Mouse (Mus musculus): ENCODE data around the gene Ctnna2. TPM values are rescaled to one million over a fixed set of nuclear protein-coding genes. Genes with fewer than 3 reads are reported as not detected.

The Ctnna2 gene
- polyA plus RNA-seq, 1 experiment, result not detected

DNA sequence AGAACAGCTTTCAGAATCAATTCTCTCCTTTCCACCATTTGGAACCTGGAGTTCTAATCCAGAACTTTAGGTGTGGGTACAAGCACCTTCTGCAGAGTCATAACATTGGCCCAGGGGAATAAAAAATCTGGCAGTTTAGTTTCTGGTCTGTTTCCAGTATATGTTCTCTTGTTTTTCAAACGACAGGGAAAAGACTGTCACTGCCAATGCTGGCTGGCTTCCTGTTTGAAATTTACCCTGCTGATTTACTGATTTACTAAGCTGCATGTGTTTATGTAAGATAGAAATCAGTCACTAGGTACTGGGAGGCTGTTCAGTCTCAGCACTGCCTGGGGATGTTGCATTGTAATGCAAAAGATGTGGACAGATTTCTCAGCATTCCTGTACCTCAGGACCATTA lies 375.6 kb downstream of the Ctnna2 start:
- Histone ChIP-seq H3K36me3 (ENCODE audit: control insufficient read depth, insufficient read depth) (no peaks in the 10 kb centered on the region), H3K4me2 (ENCODE audit: low read depth) (no peak overlapping the region), H3K4me3 (no peak overlapping the region), H3ac (ENCODE audit: control insufficient read depth, insufficient read length) (no peak overlapping the region), H3K27me3 (ENCODE audit: control insufficient read depth, insufficient read depth, insufficient read length) (no peaks in the 10 kb centered on the region), H3K79me2 (ENCODE audit: control insufficient read depth, insufficient read depth) (no peaks in the 10 kb centered on the region)
- TF ChIP-seq MYOD1 (IDR thresholded peaks at IDR 0.05; ENCODE audit: control insufficient read depth in 1 of 3, insufficient read length in 2 of 3, low read depth in 2 of 3) (no peak), CEBPB (IDR thresholded peaks at IDR 0.05; ENCODE audit: insufficient read depth, poor library complexity, severe bottlenecking) (no peak), USF1 (IDR thresholded peaks at IDR 0.05; ENCODE audit: low read depth) (no peak), MYOG (IDR thresholded peaks at IDR 0.05; ENCODE audit: control insufficient read depth in 1 of 3, insufficient read depth in 1 of 3, insufficient read length in 2 of 3, low read depth in 2 of 3) (no peak), TCF3 (IDR thresholded peaks at IDR 0.05; ENCODE audit: insufficient read length, low read depth) (no peak), SRF (IDR thresholded peaks at IDR 0.05; ENCODE audit: control insufficient read depth, insufficient read length, low read depth) (no peak), E2F4 (IDR thresholded peaks at IDR 0.05; ENCODE audit: insufficient read depth) (no peak), POLR2A (IDR thresholded peaks at IDR 0.05; ENCODE audit: insufficient read length, low read depth) (no peak), REST (IDR thresholded peaks at IDR 0.05; ENCODE audit: insufficient read depth, insufficient read length) (no peak), TCF12 (IDR thresholded peaks at IDR 0.05; ENCODE audit: insufficient read depth, poor library complexity, severe bottlenecking) (no peak), MAX (IDR thresholded peaks at IDR 0.05; ENCODE audit: low read depth) (no peak), POLR2AphosphoS2 (IDR thresholded peaks at IDR 0.05; ENCODE audit: insufficient read length, low read depth) (no peak)

DNA sequence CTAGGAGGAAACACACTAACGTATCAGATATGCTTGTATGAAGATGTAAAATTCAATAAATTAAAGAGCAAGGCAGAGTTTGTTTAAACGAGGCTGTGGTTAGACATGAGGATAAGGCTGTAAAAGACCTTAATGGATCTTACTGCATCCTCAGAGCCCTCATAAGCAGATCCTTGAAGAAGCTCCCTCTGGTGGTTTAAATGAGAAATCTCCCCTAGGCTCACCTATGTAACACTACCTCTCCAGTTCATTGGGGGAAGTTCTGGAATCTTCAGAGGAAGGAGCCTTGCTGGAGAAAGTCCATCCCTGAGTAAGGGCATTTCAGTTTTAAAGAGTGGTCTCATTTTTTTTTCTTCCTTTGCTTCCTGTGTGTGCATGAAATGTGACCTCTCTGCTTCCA lies 380.3 kb downstream of the Ctnna2 start:
- no peaks in the 10 kb centered on the region for H3K27me3 ChIP-seq (ENCODE audit: control insufficient read depth, insufficient read depth, insufficient read length)
- H3K4me2 ChIP-seq (ENCODE audit: low read depth), result no peak overlapping the region
- no peak overlapping the region for H3K4me3 ChIP-seq
- H3K79me2 ChIP-seq (ENCODE audit: control insufficient read depth, insufficient read depth), result no peaks in the 10 kb centered on the region
- H3ac ChIP-seq (ENCODE audit: control insufficient read depth, insufficient read length), result no peak overlapping the region
- no peaks in the 10 kb centered on the region for H3K36me3 ChIP-seq (ENCODE audit: control insufficient read depth, insufficient read depth)
- TF ChIP-seq MYOD1 (IDR thresholded peaks at IDR 0.05; ENCODE audit: control insufficient read depth in 1 of 3, insufficient read length in 2 of 3, low read depth in 2 of 3) (no peak), TCF12 (IDR thresholded peaks at IDR 0.05; ENCODE audit: insufficient read depth, poor library complexity, severe bottlenecking) (no peak), TCF3 (IDR thresholded peaks at IDR 0.05; ENCODE audit: insufficient read length, low read depth) (no peak), CEBPB (IDR thresholded peaks at IDR 0.05; ENCODE audit: insufficient read depth, poor library complexity, severe bottlenecking) (no peak), E2F4 (IDR thresholded peaks at IDR 0.05; ENCODE audit: insufficient read depth) (no peak), POLR2AphosphoS2 (IDR thresholded peaks at IDR 0.05; ENCODE audit: insufficient read length, low read depth) (no peak), REST (IDR thresholded peaks at IDR 0.05; ENCODE audit: insufficient read depth, insufficient read length) (no peak), USF1 (IDR thresholded peaks at IDR 0.05; ENCODE audit: low read depth) (no peak), MYOG (IDR thresholded peaks at IDR 0.05; ENCODE audit: control insufficient read depth in 1 of 3, insufficient read depth in 1 of 3, insufficient read length in 2 of 3, low read depth in 2 of 3) (no peak), POLR2A (IDR thresholded peaks at IDR 0.05; ENCODE audit: insufficient read length, low read depth) (no peak), MAX (IDR thresholded peaks at IDR 0.05; ENCODE audit: low read depth) (no peak), SRF (IDR thresholded peaks at IDR 0.05; ENCODE audit: control insufficient read depth, insufficient read length, low read depth) (no peak)

GRCm38 (mm10) chr6:77582568-77582967 lies 396.9 kb downstream of the Ctnna2 start:
- TF ChIP-seq CEBPB (IDR thresholded peaks at IDR 0.05; ENCODE audit: insufficient read depth, poor library complexity, severe bottlenecking) (no peak), E2F4 (IDR thresholded peaks at IDR 0.05; ENCODE audit: insufficient read depth) (no peak), TCF3 (IDR thresholded peaks at IDR 0.05; ENCODE audit: insufficient read length, low read depth) (no peak)
- no peaks in the 10 kb centered on the region for H3K79me2 ChIP-seq (ENCODE audit: control insufficient read depth, insufficient read depth)
- no peak overlapping the region for H3ac ChIP-seq (ENCODE audit: control insufficient read depth, insufficient read length)
- no peak overlapping the region for H3K4me3 ChIP-seq
- no peak overlapping the region for H3K4me2 ChIP-seq (ENCODE audit: low read depth)
- no peaks in the 10 kb centered on the region for H3K27me3 ChIP-seq (ENCODE audit: control insufficient read depth, insufficient read depth, insufficient read length)
- H3K36me3 ChIP-seq (ENCODE audit: control insufficient read depth, insufficient read depth), result no peaks in the 10 kb centered on the region

DNA sequence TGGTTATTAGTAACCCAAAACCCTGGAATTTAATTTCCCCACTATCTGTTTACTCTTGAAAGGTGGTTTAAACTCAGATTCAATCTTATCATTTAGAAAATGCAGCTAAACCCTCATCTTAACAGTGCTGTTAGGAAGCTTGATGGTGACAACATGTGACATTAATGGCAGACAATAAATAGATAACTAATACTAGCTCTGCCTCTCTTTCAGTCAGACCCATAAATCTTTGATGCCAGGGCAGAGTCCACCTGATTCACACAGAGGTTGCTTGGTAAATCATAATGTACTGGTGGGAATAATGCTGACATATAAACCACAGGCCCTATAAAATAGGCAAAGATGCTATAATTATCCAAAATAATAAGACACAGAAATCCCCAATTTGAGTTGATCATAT lies 398.6 kb downstream of the Ctnna2 start:
- no peaks in the 10 kb centered on the region for H3K27me3 ChIP-seq (ENCODE audit: control insufficient read depth, insufficient read depth, insufficient read length)
- H3K4me3 ChIP-seq, result no peak overlapping the region
- no peaks in the 10 kb centered on the region for H3K36me3 ChIP-seq (ENCODE audit: control insufficient read depth, insufficient read depth)
- TF ChIP-seq E2F4 (IDR thresholded peaks at IDR 0.05; ENCODE audit: insufficient read depth) (no peak), POLR2A (IDR thresholded peaks at IDR 0.05; ENCODE audit: insufficient read length, low read depth) (no peak), TCF12 (IDR thresholded peaks at IDR 0.05; ENCODE audit: insufficient read depth, poor library complexity, severe bottlenecking) (no peak), CEBPB (IDR thresholded peaks at IDR 0.05; ENCODE audit: insufficient read depth, poor library complexity, severe bottlenecking) (no peak), POLR2AphosphoS2 (IDR thresholded peaks at IDR 0.05; ENCODE audit: insufficient read length, low read depth) (no peak), TCF3 (IDR thresholded peaks at IDR 0.05; ENCODE audit: insufficient read length, low read depth) (no peak), MYOD1 (IDR thresholded peaks at IDR 0.05; ENCODE audit: control insufficient read depth in 1 of 3, insufficient read length in 2 of 3, low read depth in 2 of 3) (no peak), USF1 (IDR thresholded peaks at IDR 0.05; ENCODE audit: low read depth) (no peak), MAX (IDR thresholded peaks at IDR 0.05; ENCODE audit: low read depth) (no peak), SRF (IDR thresholded peaks at IDR 0.05; ENCODE audit: control insufficient read depth, insufficient read length, low read depth) (no peak), REST (IDR thresholded peaks at IDR 0.05; ENCODE audit: insufficient read depth, insufficient read length) (no peak), MYOG (IDR thresholded peaks at IDR 0.05; ENCODE audit: control insufficient read depth in 1 of 3, insufficient read depth in 1 of 3, insufficient read length in 2 of 3, low read depth in 2 of 3) (no peak)
- no peak overlapping the region for H3K4me2 ChIP-seq (ENCODE audit: low read depth)
- H3K79me2 ChIP-seq (ENCODE audit: control insufficient read depth, insufficient read depth), result no peaks in the 10 kb centered on the region
- H3ac ChIP-seq (ENCODE audit: control insufficient read depth, insufficient read length), result no peak overlapping the region

GRCm38 (mm10) chr6:77578612-77579011 lies 400.9 kb downstream of the Ctnna2 start:
- H3ac ChIP-seq (ENCODE audit: control insufficient read depth, insufficient read length), result no peak overlapping the region
- no peaks in the 10 kb centered on the region for H3K36me3 ChIP-seq (ENCODE audit: control insufficient read depth, insufficient read depth)
- H3K4me3 ChIP-seq, result no peak overlapping the region
- H3K79me2 ChIP-seq (ENCODE audit: control insufficient read depth, insufficient read depth), result no peaks in the 10 kb centered on the region
- H3K27me3 ChIP-seq (ENCODE audit: control insufficient read depth, insufficient read depth, insufficient read length), result no peaks in the 10 kb centered on the region
- TF ChIP-seq CEBPB (IDR thresholded peaks at IDR 0.05; ENCODE audit: insufficient read depth, poor library complexity, severe bottlenecking) (no peak), TCF12 (IDR thresholded peaks at IDR 0.05; ENCODE audit: insufficient read depth, poor library complexity, severe bottlenecking) (no peak), E2F4 (IDR thresholded peaks at IDR 0.05; ENCODE audit: insufficient read depth) (no peak), USF1 (IDR thresholded peaks at IDR 0.05; ENCODE audit: low read depth) (no peak), MYOD1 (IDR thresholded peaks at IDR 0.05; ENCODE audit: control insufficient read depth in 1 of 3, insufficient read length in 2 of 3, low read depth in 2 of 3) (no peak), MAX (IDR thresholded peaks at IDR 0.05; ENCODE audit: low read depth) (no peak), POLR2A (IDR thresholded peaks at IDR 0.05; ENCODE audit: insufficient read length, low read depth) (no peak)
- H3K4me2 ChIP-seq (ENCODE audit: low read depth), result no peak overlapping the region
